Mouse (Mus musculus) testis, adult 2 months (tissue): Measurements from ENCODE around the gene Cox8b.

Experiments
- CTCF ChIP-seq: fragments of 200-500 bp; IDR thresholded peaks from 2 replicates; pipeline ENCODE4 v1.5.1; 2012; ENCODE audit warnings: low read depth, mild to moderate bottlenecking, inconsistent platforms, low read length, moderate library complexity; ENCODE audit not compliant: control insufficient read depth, insufficient read depth, insufficient replicate concordance
- POLR2A ChIP-seq: fragments of 200-500 bp; IDR thresholded peaks from 2 replicates; pipeline ENCODE4 v1.6.1; 2012; ENCODE audit warnings: low read depth, mild to moderate bottlenecking, inconsistent platforms, low read length, moderate library complexity; ENCODE audit not compliant: control insufficient read depth

- TF ChIP-seq POLR2A: no peak
- TF ChIP-seq CTCF: no peak
These were observed 13.9 kb upstream of the Cox8b start for GRCm38 (mm10) chr7:140914031-140914690.
